Mouse (Mus musculus): ENCODE measurements around the gene Slc50a1. TPM values are rescaled to one million over a fixed set of nuclear protein-coding genes. Genes with fewer than 3 reads are reported as not detected.

The Slc50a1 gene
- total and polyA plus RNA-seq, 3 experiments, result 22.5 to 45.9 TPM; not detected in 1

- peaks cover 3 to 12% of the 10 kb centered on the region in 2 experiments; a peak in 3 of 4 replicates for H3K4me1 ChIP-seq (ENCODE audit: control insufficient read depth in 1 of 2, insufficient read depth in 2 of 2, low read length in 2 of 2)
- no peak overlapping the region for H3K9ac ChIP-seq (ENCODE audit: control insufficient read depth, low read depth, low read length, poor library complexity, severe bottlenecking)
- peak; percentile 52 for DNase-seq (ENCODE audit: low read depth, low spot score)
- H3K36me3 ChIP-seq (ENCODE audit: control insufficient read depth in 1 of 2, insufficient read depth in 2 of 2, low read length in 2 of 2), result peaks cover 0 to 5% of the 10 kb centered on the region in 2 experiments; a peak in 2 of 4 replicates
- H3K27me3 ChIP-seq (ENCODE audit: control insufficient read depth in 1 of 2, insufficient read depth in 2 of 2, low read length in 2 of 2), result peaks cover 0 to 3% of the 10 kb centered on the region in 2 experiments; a peak in 2 of 4 replicates
- no peaks in the 10 kb centered on the region for H3K79me2 ChIP-seq (ENCODE audit: control insufficient read depth, insufficient read depth, low read length, poor library complexity)
- TF ChIP-seq CHD2 (IDR thresholded peaks at IDR 0.05; ENCODE audit: low read length) (no peak), ETS1 (IDR thresholded peaks at IDR 0.05; ENCODE audit: low read depth, low read length) (no peak), ZC3H11A (IDR thresholded peaks at IDR 0.05; ENCODE audit: low read depth, low read length) (peak; percentile 41; the same call in 1 of the 2 replicates), USF1 (IDR thresholded peaks at IDR 0.05; ENCODE audit: low read depth, low read length) (no peak), MYC (IDR thresholded peaks at IDR 0.05; ENCODE audit: low read depth, low read length) (no peak), GABPA (IDR thresholded peaks at IDR 0.05; ENCODE audit: low read depth, low read length) (no peak), CTCF (IDR thresholded peaks at IDR 0.05 in 2 of 3, conservative IDR thresholded peaks at IDR 0.05 in 1 of 3; ENCODE audit: control insufficient read depth in 1 of 3, insufficient read depth in 1 of 3, low read depth in 2 of 3, low read length in 3 of 3, poor library complexity in 1 of 3, severe bottlenecking in 1 of 3) (peak; percentile 10 to 48 (median 28); a peak in 3 of 6 replicates), POLR2AphosphoS5 (IDR thresholded peaks at IDR 0.05; ENCODE audit: borderline replicate concordance, low read depth, low read length) (no peak), RAD21 (IDR thresholded peaks at IDR 0.05; ENCODE audit: low read depth, low read length) (peak; percentile 46), TCF12 (IDR thresholded peaks at IDR 0.05; ENCODE audit: low read depth, low read length) (no peak), EP300 (IDR thresholded peaks at IDR 0.05; ENCODE audit: low read depth in 1 of 2, low read length in 2 of 2) (no peak), ZKSCAN1 (IDR thresholded peaks at IDR 0.05; ENCODE audit: low read depth, low read length) (no peak), NRF1 (IDR thresholded peaks at IDR 0.05; ENCODE audit: insufficient read depth, low read depth, low read length, poor library complexity, severe bottlenecking) (no peak), ZMIZ1 (IDR thresholded peaks at IDR 0.05; ENCODE audit: low read depth, low read length) (no peak), SIN3A (IDR thresholded peaks at IDR 0.05; ENCODE audit: low read length) (no peak), SMC3 (IDR thresholded peaks at IDR 0.05; ENCODE audit: low read depth, low read length) (peak; percentile 21; the same call in 1 of the 2 replicates), MAFK (IDR thresholded peaks at IDR 0.05; ENCODE audit: borderline replicate concordance, low read depth, low read length) (no peak)
- no peak overlapping the region for H3K27ac ChIP-seq (ENCODE audit: control insufficient read depth, low read depth, low read length)
- no peak overlapping the region for H3K4me3 ChIP-seq (ENCODE audit: control insufficient read depth in 1 of 2, insufficient read depth in 1 of 2, low read depth in 2 of 2, low read length in 2 of 2)
- no peaks in the 10 kb centered on the region for H3K9me3 ChIP-seq (replicated peaks; ENCODE audit: insufficient read depth, low read length)
Measured at GRCm38 (mm10) chr3:89300514-89300913, 30.1 kb upstream of the Slc50a1 start.

GRCm38 (mm10) chr3:89300071-89300470, 29.7 kb upstream of the Slc50a1 start:
- H3K27me3 ChIP-seq (ENCODE audit: control insufficient read depth in 1 of 2, insufficient read depth in 2 of 2, low read length in 2 of 2), result peaks cover 0 to 3% of the 10 kb centered on the region in 2 experiments; a peak in 2 of 4 replicates
- peaks cover 0 to 5% of the 10 kb centered on the region in 2 experiments; a peak in 2 of 4 replicates for H3K36me3 ChIP-seq (ENCODE audit: control insufficient read depth in 1 of 2, insufficient read depth in 2 of 2, low read length in 2 of 2)
- peaks cover 3 to 12% of the 10 kb centered on the region in 2 experiments; a peak in 3 of 4 replicates for H3K4me1 ChIP-seq (ENCODE audit: control insufficient read depth in 1 of 2, insufficient read depth in 2 of 2, low read length in 2 of 2)
- H3K9ac ChIP-seq (ENCODE audit: control insufficient read depth, low read depth, low read length, poor library complexity, severe bottlenecking), result no peak overlapping the region; the same call in 1 of the 2 replicates
- no peak for DNase-seq (ENCODE audit: low read depth, low spot score)
- H3K79me2 ChIP-seq (ENCODE audit: control insufficient read depth, insufficient read depth, low read length, poor library complexity), result no peaks in the 10 kb centered on the region
- H3K9me3 ChIP-seq (replicated peaks; ENCODE audit: insufficient read depth, low read length), result no peaks in the 10 kb centered on the region
- H3K4me3 ChIP-seq (ENCODE audit: control insufficient read depth in 1 of 2, insufficient read depth in 1 of 2, low read depth in 2 of 2, low read length in 2 of 2), result peak overlapping the region; percentile 33 to 41; a peak in 3 of 4 replicates
- TF ChIP-seq CHD2 (IDR thresholded peaks at IDR 0.05; ENCODE audit: low read length) (no peak), JUND (IDR thresholded peaks at IDR 0.05; ENCODE audit: low read depth, low read length) (no peak), MYB (IDR thresholded peaks at IDR 0.05; ENCODE audit: low read depth, low read length) (no peak), TAL1 (IDR thresholded peaks at IDR 0.05; ENCODE audit: low read length) (no peak), MYC (IDR thresholded peaks at IDR 0.05; ENCODE audit: low read depth, low read length) (no peak), E2F4 (IDR thresholded peaks at IDR 0.05; ENCODE audit: borderline replicate concordance, low read depth, low read length) (no peak), SIN3A (IDR thresholded peaks at IDR 0.05; ENCODE audit: low read length) (no peak), GABPA (IDR thresholded peaks at IDR 0.05; ENCODE audit: low read depth, low read length) (no peak), EP300 (IDR thresholded peaks at IDR 0.05; ENCODE audit: low read depth in 1 of 2, low read length in 2 of 2) (no peak), TCF12 (IDR thresholded peaks at IDR 0.05; ENCODE audit: low read depth, low read length) (no peak), MAFK (IDR thresholded peaks at IDR 0.05; ENCODE audit: borderline replicate concordance, low read depth, low read length) (no peak), ZC3H11A (IDR thresholded peaks at IDR 0.05; ENCODE audit: low read depth, low read length) (no peak), MAX (IDR thresholded peaks at IDR 0.05; ENCODE audit: low read length) (no peak), RAD21 (IDR thresholded peaks at IDR 0.05; ENCODE audit: low read depth, low read length) (no peak), ELF1 (IDR thresholded peaks at IDR 0.05; ENCODE audit: low read depth, low read length) (no peak), MXI1 (IDR thresholded peaks at IDR 0.05; ENCODE audit: low read depth, low read length) (no peak), KAT2A (conservative IDR thresholded peaks at IDR 0.05; ENCODE audit: low read depth, low read length) (no peak)
- H3K27ac ChIP-seq (ENCODE audit: control insufficient read depth, low read depth, low read length), result no peak overlapping the region

All from MEL (cell line).